Mouse (Mus musculus): ENCODE results near the gene Tm6sf1.
A peak's percentile ranks its signal among the peaks of the same experiment; 100 is the strongest.

Gene Tm6sf1

GRCm38 (mm10) chr7:81885128-81885527 lies 26.3 kb downstream of the Tm6sf1 start:
- DNase-seq (ENCODE audit: low spot score in 2 of 2), result no peak

GRCm38 (mm10) chr7:81899361-81899760 lies 40.6 kb downstream of the Tm6sf1 start:
- no peak for DNase-seq (ENCODE audit: low spot score in 2 of 2)

GRCm38 (mm10) chr7:81904094-81904493 lies 45.3 kb downstream of the Tm6sf1 start:
- no peak for DNase-seq (ENCODE audit: low spot score in 2 of 2)

- no peak for DNase-seq (ENCODE audit: low spot score in 2 of 2)
Measured at GRCm38 (mm10) chr7:81904926-81905325, 46.1 kb downstream of the Tm6sf1 start.

GRCm38 (mm10) chr7:81918316-81918715 lies 59.5 kb downstream of the Tm6sf1 start:
- DNase-seq (ENCODE audit: low spot score in 2 of 2), result no peak

GRCm38 (mm10) chr7:81920314-81920713 lies 61.5 kb downstream of the Tm6sf1 start:
- no peak for DNase-seq (ENCODE audit: low spot score in 2 of 2)

DNA sequence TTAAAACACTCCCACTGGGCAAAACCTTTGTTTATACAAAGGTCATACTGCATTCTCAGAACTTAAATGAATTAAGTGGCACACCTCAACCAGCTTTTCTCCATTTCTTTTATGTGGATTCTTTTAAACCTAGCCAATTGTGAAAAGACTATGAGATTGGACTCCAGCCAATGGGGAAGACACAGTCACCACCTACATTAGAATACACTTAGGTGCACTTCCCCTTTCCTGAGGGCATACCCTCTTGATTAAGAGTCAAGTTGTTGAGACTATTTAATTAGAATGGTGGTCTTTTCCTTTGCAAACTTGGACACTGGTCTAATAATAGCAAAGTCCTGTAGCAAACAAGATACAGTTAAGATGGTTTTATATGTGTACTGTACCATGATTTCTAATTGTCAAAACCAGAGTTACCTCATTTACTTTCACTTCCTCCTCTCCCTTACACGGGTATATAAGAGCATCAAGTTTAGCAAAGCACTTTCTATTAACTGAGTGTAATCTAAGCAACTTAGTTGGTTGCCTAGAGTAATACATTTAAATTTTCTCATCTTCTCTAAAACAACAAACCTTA lies 62.7 kb downstream of the Tm6sf1 start:
- no peak for DNase-seq (ENCODE audit: low spot score in 2 of 2)

GRCm38 (mm10) chr7:81928998-81929397 lies 70.2 kb downstream of the Tm6sf1 start:
- no peak for DNase-seq (ENCODE audit: low spot score in 2 of 2)

DNA sequence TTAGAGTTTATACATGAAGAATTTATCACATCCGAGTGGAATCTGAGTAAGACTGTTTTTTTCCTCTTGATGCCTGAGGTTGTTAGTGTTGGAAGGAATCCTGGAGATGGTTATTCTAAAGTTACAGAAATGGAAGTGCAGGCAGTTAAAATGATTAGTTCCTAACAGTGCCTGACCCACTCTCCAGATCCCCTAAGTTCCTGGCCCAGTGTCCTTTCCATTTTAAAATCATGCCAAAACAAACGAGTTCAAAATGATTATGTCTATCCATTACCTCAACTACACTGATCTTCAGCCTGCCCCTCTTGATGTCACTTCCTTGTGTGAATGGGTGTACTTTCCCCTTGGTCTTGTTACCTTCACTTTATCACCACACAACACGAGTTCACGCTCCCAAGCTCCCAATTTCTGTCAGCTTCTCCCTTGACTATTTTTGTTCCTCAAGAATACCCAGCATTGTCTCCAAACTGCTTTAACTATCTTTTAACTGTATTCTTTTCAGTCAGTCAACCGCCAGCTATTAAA lies 73.8 kb downstream of the Tm6sf1 start:
- no peak for DNase-seq (ENCODE audit: low spot score in 2 of 2)

GRCm38 (mm10) chr7:81933061-81933600 lies 74.3 kb downstream of the Tm6sf1 start:
- no peak for DNase-seq (ENCODE audit: low spot score in 2 of 2)

DNA sequence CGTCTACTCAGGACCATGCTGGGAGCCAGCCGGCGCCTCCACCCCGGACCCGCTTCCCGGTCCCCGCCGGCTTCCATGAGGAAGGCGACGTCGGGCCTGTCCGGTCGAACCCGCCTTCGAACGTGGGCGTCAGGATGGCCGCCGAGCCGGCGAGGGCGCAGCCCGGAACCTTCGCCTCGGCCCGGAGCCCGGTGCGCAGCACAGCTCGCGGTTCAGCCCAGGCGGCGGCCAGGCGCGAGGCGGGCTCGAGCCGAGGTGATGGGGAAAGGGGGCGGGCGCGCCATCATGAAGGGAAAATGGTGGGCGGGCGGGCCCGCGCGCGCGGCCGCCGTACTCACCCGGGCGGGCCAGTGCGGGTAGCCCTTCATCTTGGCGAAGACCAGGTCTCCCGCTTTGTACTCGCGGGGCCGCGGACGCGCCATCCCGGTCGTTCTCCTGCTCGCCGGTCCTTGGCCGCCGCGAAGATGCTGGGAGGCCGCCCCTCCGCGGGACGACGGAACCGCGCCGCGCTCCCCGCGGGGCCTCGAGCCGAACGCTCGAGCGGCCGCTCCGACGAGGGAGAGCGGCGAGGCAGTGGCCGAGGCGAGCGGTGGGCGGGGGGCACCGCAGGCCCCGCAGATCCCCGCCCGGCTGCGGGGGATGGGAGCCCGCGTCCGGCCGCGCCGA lies 74.9 kb downstream of the Tm6sf1 start:
- peak; percentile 60 to 78 for DNase-seq (ENCODE audit: low spot score in 2 of 2)
